Mouse (Mus musculus) C2C12 (cell line): Measurements from ENCODE around the gene Igtp. TPM values are rescaled to one million over a fixed set of nuclear protein-coding genes. Genes with fewer than 3 reads are reported as not detected.
"Not testable (repeated sequence)": the region's sequence is repeated elsewhere in the genome, so short reads cannot be mapped to it uniquely, and the experiment has no call there.

Experiments used
- H3K27me3 ChIP-seq: one replicate; pipeline ENCODE4 v1.6.1; 2011; ENCODE audit not compliant: control insufficient read depth, insufficient read depth, insufficient read length
- H3K36me3 ChIP-seq: one replicate; pipeline ENCODE4 v1.6.1; 2011; ENCODE audit not compliant: control insufficient read depth, insufficient read depth
- H3K4me3 ChIP-seq: one replicate; pipeline ENCODE4 v1.5.1; 2011; ENCODE audit warnings: mild to moderate bottlenecking, control low read depth; ENCODE audit not compliant: poor library complexity, insufficient read depth, severe bottlenecking
- H3K79me2 ChIP-seq: one replicate; pipeline ENCODE4 v1.6.1; 2011; ENCODE audit not compliant: control insufficient read depth, insufficient read depth
- H3K79me3 ChIP-seq: one replicate; pipeline ENCODE4 v1.6.1; 2011; ENCODE audit warnings: low read depth, control low read depth
- H3ac ChIP-seq: one replicate; pipeline ENCODE3; 2011; ENCODE audit warnings: low read depth; ENCODE audit not compliant: control insufficient read depth, insufficient read length
- CEBPB ChIP-seq: IDR thresholded peaks from one replicate; pipeline ENCODE4 v1.6.1; 2011; ENCODE audit warnings: low read depth, mild to moderate bottlenecking, control low read depth, moderate library complexity
- CTCF ChIP-seq: IDR thresholded peaks from one replicate; pipeline ENCODE4 v1.5.1; 2011; ENCODE audit not compliant: control insufficient read depth, insufficient read depth, insufficient read length
- FOSL1 ChIP-seq: IDR thresholded peaks from one replicate; pipeline ENCODE4 v1.8.0; 2011; ENCODE audit warnings: mild to moderate bottlenecking, low read length; ENCODE audit not compliant: poor library complexity, insufficient read depth, severe bottlenecking
- MAX ChIP-seq: IDR thresholded peaks from one replicate; pipeline ENCODE4 v1.6.1; 2011; ENCODE audit warnings: mild to moderate bottlenecking, control low read depth
- MYOD1 ChIP-seq: IDR thresholded peaks from one replicate; pipeline ENCODE4 v1.6.1; 2011; ENCODE audit warnings: low read depth; ENCODE audit not compliant: control insufficient read depth, insufficient read length
- MYOG ChIP-seq: IDR thresholded peaks from one replicate; pipeline ENCODE4 v1.6.1; 2011; ENCODE audit not compliant: control insufficient read depth, insufficient read length; ENCODE audit errors: extremely low read depth
- USF1 ChIP-seq: IDR thresholded peaks from one replicate; pipeline ENCODE4 v1.6.1; 2011; ENCODE audit warnings: low read depth, mild to moderate bottlenecking, control low read depth, moderate library complexity
- polyA plus RNA-seq: library from polyadenylated mRNA; unstranded; fragments of >200 nt; fragmentation: generic; extraction: Trizol; gene quantifications from one replicate; pipeline ENCODE4 v1.2.1, GENCODE M21; 2012; ENCODE audit warnings: missing spikeins

The Igtp gene
- polyA plus RNA-seq, 1 experiment, result 0.12 TPM

DNA sequence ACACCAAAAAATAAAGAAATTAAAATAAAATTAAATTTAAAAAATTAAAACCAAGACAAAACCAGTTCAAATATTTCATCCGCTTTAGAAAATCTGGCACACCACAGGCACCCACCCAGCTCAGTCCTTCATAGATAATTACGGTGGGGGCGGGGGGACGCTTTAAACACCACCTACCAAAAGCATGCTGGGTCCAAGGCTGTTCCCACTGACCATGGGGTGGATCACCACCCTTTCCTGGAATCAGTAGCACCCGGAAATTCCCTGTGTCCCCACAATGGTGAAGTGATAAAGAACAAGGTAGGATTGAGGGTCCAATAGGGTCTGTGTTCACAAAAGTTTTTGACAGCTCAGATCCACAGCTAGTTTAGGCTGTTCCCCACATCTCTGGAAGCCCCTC lies 16.5 kb downstream of the Igtp start:
- no peaks in the 10 kb centered on the region for H3K36me3 ChIP-seq
- no peak overlapping the region for H3ac ChIP-seq
- no peak overlapping the region for H3K4me3 ChIP-seq
- H3K79me3 ChIP-seq, result no peaks in the 10 kb centered on the region
- no peaks in the 10 kb centered on the region for H3K27me3 ChIP-seq
- no peak for TF ChIP-seq MAX
- TF ChIP-seq FOSL1, result no peak
- no peak for TF ChIP-seq MYOG
- no peak for TF ChIP-seq USF1
- TF ChIP-seq MYOD1, result no peak
- no peak for TF ChIP-seq CEBPB
- no peak for TF ChIP-seq CTCF
- H3K79me2 ChIP-seq, result no peaks in the 10 kb centered on the region

DNA sequence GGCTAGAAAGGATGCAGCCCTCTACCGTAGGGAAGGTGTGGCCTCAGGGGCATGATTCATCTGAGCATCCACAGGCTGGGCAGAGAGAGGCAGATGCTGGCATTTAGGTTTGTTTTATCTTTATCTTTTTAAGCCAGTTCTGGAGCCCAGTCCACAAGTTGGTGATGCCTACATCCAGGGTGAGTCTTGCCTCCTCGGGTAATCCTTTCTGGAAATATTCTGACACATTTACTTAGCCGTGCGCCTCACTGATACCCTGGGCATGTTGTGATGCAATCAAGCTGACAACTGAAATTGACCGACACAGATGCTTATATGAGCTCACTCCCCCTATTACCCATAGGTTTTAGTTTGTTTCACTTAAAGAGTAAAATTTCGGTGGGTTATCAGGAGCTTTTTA lies 17.5 kb downstream of the Igtp start:
- Histone ChIP-seq H3ac (no peak overlapping the region), H3K4me3 (no peak overlapping the region), H3K36me3 (no peaks in the 10 kb centered on the region), H3K79me2 (no peaks in the 10 kb centered on the region), H3K27me3 (no peaks in the 10 kb centered on the region), H3K79me3 (no peaks in the 10 kb centered on the region)
- no peak for TF ChIP-seq MYOD1
- TF ChIP-seq CTCF, result no peak
- TF ChIP-seq MAX, result no peak

DNA sequence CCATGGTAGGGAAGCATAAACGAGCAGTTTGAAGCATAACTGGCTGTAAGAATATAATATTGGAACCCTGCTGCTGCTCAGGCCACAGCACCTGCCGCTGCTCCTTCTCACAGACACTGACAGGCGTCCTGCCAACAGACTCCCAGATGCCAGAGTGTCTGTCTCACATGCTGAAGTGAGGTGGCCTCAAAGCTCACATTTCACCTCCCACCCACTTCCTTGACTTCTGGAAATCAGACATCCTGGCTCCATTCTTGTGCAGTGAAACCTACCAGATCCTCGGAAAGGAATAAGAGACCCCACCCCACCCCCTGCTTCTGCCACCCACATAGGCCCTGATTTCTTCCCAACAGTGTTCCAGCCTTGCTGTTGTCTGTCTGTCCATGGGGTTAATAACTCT lies 24.4 kb downstream of the Igtp start:
- no peaks in the 10 kb centered on the region for H3K27me3 ChIP-seq
- peak; percentile 47 for TF ChIP-seq MYOD1
- no peak for TF ChIP-seq USF1
- H3K36me3 ChIP-seq, result no peaks in the 10 kb centered on the region
- H3K79me3 ChIP-seq, result no peaks in the 10 kb centered on the region
- H3ac ChIP-seq, result no peak overlapping the region
- no peak overlapping the region for H3K4me3 ChIP-seq
- no peaks in the 10 kb centered on the region for H3K79me2 ChIP-seq

DNA sequence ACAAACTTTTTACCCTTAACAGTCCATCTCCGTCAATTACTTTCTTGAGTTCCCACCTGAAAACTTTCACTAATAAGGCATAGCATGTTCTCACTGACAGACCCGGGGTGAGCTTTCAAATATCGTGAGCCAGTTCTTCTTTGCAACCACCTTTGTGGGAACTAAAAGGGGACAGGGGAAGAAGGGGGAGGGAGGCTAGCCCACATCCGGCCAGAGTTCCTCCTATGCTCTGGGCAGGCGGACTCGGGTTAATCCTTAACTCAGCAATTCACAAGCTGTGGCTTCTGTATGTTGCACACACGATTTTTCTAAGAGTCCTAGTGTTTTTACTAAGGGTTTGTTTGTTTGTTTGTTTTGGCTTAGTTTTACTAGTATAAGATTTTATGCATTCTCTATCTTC lies 25.0 kb downstream of the Igtp start:
- peaks cover 2% of the 10 kb centered on the region for H3K27me3 ChIP-seq
- TF ChIP-seq CTCF, result no peak
- no peak for TF ChIP-seq USF1
- TF ChIP-seq MYOD1, result no peak
- no peak for TF ChIP-seq MYOG
- no peak for TF ChIP-seq CEBPB
- TF ChIP-seq MAX, result no peak
- no peak for TF ChIP-seq FOSL1
- H3ac ChIP-seq, result no peak overlapping the region
- H3K79me2 ChIP-seq, result no peaks in the 10 kb centered on the region
- H3K4me3 ChIP-seq, result no peak overlapping the region
- H3K79me3 ChIP-seq, result no peaks in the 10 kb centered on the region
- no peaks in the 10 kb centered on the region for H3K36me3 ChIP-seq

DNA sequence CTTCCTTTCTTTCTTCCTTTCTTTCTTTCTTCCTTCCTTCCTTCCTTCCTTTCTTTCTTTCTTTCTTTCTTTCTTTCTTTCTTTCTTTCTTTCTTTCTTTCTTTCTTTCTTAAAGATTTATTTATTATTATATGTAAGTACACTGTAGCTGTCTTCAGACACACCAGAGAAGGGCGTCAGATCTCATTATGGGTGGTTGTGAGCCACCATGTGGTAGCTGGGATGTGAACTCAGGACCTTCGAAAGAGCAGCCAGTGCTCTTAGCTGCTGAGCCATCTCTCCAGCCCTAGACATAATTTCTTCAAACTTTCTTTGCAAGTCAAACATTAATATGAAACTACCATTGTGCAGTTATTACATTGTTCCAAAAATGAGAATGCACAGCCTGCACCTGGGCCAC lies 25.5 kb downstream of the Igtp start:
- not testable (repeated sequence) for H3K4me3 ChIP-seq, H3K79me2 ChIP-seq, H3ac ChIP-seq, H3K36me3 ChIP-seq, H3K79me3 ChIP-seq, H3K27me3 ChIP-seq

DNA sequence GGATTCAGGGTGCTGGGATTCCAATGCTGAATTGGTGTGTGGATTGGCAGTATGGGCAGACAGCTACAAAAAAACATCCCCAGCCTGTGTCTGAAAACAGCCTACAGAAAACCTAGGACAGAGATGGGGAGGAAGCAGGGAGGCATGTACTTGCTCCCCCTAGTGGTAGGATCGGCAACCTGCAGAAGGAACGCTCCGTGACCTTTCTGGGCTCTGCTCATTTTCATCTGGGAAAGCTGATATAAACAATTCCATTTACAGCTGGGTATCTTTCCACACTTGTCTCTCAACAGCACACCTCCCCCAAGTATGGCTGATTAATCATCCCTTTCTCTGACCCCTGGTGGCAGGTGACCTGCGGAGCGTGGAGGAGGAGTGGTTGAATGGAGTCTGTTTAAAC lies 26.3 kb downstream of the Igtp start:
- no peak overlapping the region for H3ac ChIP-seq
- peaks cover 6% of the 10 kb centered on the region for H3K27me3 ChIP-seq
- no peaks in the 10 kb centered on the region for H3K79me2 ChIP-seq
- H3K4me3 ChIP-seq, result no peak overlapping the region
- no peaks in the 10 kb centered on the region for H3K36me3 ChIP-seq
- TF ChIP-seq MAX (no peak), CTCF (peak; percentile 89)
- H3K79me3 ChIP-seq, result no peaks in the 10 kb centered on the region

DNA sequence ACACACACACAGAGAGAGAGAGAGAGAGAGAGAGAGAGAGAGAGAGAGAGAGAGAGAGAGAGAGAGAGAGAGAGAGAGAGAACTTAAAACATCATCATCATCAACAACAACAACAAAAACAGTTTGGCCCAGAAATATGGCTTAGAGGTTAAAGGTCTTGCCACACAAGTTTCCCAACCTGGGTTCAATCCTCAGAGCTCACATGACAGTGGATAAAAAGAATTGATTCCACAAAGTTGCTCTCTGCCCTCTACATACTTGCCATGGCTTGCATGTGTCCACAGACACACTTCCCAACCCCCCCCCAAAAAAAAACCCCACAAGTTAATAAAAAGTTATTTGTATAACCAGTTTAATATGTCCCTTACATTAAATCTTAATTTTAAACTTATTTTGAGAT lies 27.1 kb downstream of the Igtp start:
- no peak overlapping the region for H3ac ChIP-seq
- no peaks in the 10 kb centered on the region for H3K36me3 ChIP-seq
- H3K79me3 ChIP-seq, result no peaks in the 10 kb centered on the region
- peaks cover 13% of the 10 kb centered on the region for H3K27me3 ChIP-seq
- no peak overlapping the region for H3K4me3 ChIP-seq
- TF ChIP-seq CEBPB (no peak), CTCF (no peak), MYOD1 (no peak), MAX (no peak), USF1 (no peak), MYOG (no peak), FOSL1 (no peak)
- H3K79me2 ChIP-seq, result no peaks in the 10 kb centered on the region

DNA sequence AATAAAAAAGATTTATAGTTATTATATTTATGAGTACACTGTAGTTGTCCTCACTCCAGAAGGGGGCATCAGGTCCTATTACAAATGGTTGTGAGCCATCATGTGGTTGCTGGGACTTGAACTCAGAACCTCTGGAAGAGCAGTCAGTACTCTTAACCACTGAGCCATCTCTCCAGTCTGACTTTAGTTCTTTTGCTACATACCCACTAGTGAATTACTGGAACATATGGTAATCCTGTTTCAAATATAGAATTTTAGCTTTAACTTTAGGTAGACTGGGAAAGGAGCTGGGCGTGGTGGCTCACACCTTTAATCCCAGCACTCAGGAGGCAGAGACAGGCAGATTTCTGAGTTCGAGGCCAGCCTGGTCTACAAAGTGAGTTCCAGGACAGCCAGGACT lies 28.7 kb downstream of the Igtp start:
- H3ac ChIP-seq, result not testable (repeated sequence)

More for the DNA sequence above, 28.7 kb downstream of the Igtp start:
- H3K4me3 ChIP-seq, H3K79me3 ChIP-seq, H3K36me3 ChIP-seq, H3K79me2 ChIP-seq: not testable (repeated sequence)
- H3K27me3 ChIP-seq, result peaks cover 27% of the 10 kb centered on the region
